Mouse (Mus musculus) kidney, adult 2 months (tissue): ENCODE data around the gene Dohh. TPM values are rescaled to one million over a fixed set of nuclear protein-coding genes. Genes with fewer than 3 reads are reported as not detected.

ENCODE experiments used
- DNase-seq: peaks from one replicate; pipeline ENCODE4 v3.0.0; 2021
- H3K27ac ChIP-seq: fragments of 200-500 bp; 2 replicates; pipeline ENCODE4 v1.5.1; 2012; ENCODE audit warnings: low read depth, low read length, control low read depth, inconsistent platforms; ENCODE audit not compliant: insufficient read depth
- H3K27me3 ChIP-seq: fragments of 200-500 bp; replicated peaks from 2 replicates; pipeline ENCODE4 v1.6.1; 2012; ENCODE audit warnings: mild to moderate bottlenecking, moderate library complexity, low read length, inconsistent platforms; ENCODE audit not compliant: control insufficient read depth, insufficient read depth
- H3K36me3 ChIP-seq: fragments of 200-500 bp; 2 replicates; pipeline ENCODE4 v1.6.1; 2012; ENCODE audit warnings: mild to moderate bottlenecking, moderate library complexity, low read length, inconsistent platforms; ENCODE audit not compliant: control insufficient read depth, insufficient read depth
- H3K4me1 ChIP-seq: fragments of 200-500 bp; 2 replicates; pipeline ENCODE4 v1.6.1; 2011; ENCODE audit warnings: low read length; ENCODE audit not compliant: control insufficient read depth, insufficient read depth
- H3K4me3 ChIP-seq: fragments of 200-500 bp; 2 replicates; pipeline ENCODE4 v1.5.1; 2011; ENCODE audit warnings: mild to moderate bottlenecking, low read depth, low read length, control low read depth; ENCODE audit not compliant: insufficient read depth
- CTCF ChIP-seq: fragments of 200-500 bp; conservative IDR thresholded peaks from 2 replicates; pipeline ENCODE4 v1.5.1; 2011; ENCODE audit warnings: low read depth, mild to moderate bottlenecking, control low read depth, low read length, moderate library complexity, mixed read lengths; ENCODE audit not compliant: insufficient read depth, insufficient read length
- POLR2A ChIP-seq: fragments of 200-500 bp; IDR thresholded peaks from one replicate; pipeline ENCODE4 v1.6.1; 2011; ENCODE audit warnings: low read depth, low read length, control low read depth
- WGBS: fragments of 180-500 bp; shearing (Covaris S2); methylation state at CpG from one replicate; pipeline ENCODE4 v1.1.7; 2018; 5-methylcytosine and 5-hydroxymethylcytosine counted together
- polyA plus RNA-seq: library from polyadenylated mRNA; depleted of rRNA; stranded (reverse); fragments of >200 nt; gene quantifications from 2 replicates; pipeline ENCODE4 v1.2.3, GENCODE M21; 2012

The Dohh gene
- polyA plus RNA-seq, 1 experiment, result 60.6 TPM

GRCm38 (mm10) chr10:81415146-81415545, 30.9 kb downstream of the Dohh start:
- no peak for TF ChIP-seq POLR2A
- no peak for TF ChIP-seq CTCF
- DNase-seq, result no peak
- Histone ChIP-seq H3K27me3 (no peaks in the 10 kb centered on the region), H3K36me3 (no peaks in the 10 kb centered on the region), H3K4me3 (no peak overlapping the region), H3K4me1 (peaks cover 82% of the 10 kb centered on the region), H3K27ac (peak overlapping the region; percentile 90)
- WGBS, result 59% methylated on average over 5 of the region's 5 CpGs

DNA sequence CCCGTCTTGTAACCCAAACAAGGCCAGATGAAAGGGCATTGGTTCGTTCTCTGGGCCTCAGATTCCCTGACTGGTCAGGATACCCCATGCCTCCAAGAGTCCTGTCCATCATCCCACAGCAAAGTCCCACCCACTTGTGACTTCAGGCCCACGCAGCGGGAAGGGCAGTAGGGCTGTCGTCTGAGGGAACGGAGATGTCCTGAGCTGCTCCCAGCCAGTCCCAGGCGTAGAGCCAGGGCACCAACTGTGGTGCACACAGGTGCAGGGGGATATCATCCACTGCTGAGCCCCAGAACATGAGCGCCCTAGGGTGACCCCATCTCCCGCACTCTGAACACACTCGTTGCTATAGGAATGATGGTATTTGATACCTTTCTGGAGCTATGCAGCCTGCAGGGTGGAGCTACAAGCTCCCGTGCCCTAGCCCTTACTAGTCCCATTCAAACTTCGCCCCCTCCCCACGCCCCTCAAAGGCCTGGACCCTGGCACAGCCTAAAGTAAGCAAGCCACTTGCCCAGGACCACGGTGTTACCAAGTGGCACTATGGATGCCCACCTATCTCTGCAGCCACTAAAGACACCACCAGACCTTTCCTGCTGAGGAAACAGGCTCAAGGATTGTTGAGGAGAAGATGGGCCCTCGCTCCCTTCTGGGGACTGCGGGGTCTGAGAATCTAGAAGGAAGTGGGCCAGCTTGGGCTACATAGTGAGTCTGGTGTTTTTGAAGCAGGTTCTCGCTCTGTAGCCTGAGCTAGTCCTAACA, 31.5 kb downstream of the Dohh start:
- Histone ChIP-seq H3K27me3 (no peaks in the 10 kb centered on the region), H3K27ac (peak overlapping the region; percentile 90)
- 54% methylated on average over 17 of the region's 17 CpGs for WGBS

DNA sequence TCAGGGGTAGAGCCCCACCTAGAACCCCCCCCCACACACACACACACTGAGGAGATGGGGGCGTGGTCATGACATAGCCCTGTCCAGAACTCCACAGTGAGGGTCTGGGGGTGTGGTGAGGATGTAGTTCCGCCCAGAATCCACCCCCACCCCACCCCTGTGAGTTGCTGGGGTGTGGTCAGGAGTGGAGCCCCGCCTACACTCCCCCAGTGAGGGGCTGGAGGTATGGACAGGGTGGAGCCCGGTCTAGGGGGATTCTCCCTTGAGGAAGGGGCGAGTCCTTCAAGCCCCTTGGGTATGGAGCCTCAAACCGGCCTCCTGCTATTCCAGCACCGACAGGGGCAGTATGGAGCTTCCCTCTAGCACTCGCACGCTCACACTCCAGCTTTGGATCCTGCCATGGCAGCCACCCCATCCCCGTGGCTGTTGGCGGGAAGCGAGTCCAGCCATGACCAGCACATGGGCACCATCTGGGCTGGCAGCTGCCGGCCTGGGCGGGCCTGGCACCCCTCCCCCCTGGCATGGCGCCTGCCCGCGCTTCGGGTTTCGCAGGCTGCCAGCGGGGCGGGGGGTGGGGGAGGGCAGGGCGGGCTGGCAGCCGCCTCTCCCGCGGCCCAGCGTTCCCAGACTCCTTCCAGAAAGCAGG, 32.5 kb downstream of the Dohh start:
- Histone ChIP-seq H3K27me3 (no peaks in the 10 kb centered on the region), H3K4me3 (no peak overlapping the region), H3K27ac (peak overlapping the region; percentile 90), H3K4me1 (peaks cover 69% of the 10 kb centered on the region), H3K36me3 (no peaks in the 10 kb centered on the region)
- DNase-seq, result peak; percentile 93
- TF ChIP-seq CTCF (peak; percentile 51), POLR2A (no peak)
- WGBS, result 4% methylated on average over 26 of the region's 26 CpGs

More for the DNA sequence above, 31.5 kb downstream of the Dohh start:
- peak; percentile 55 for DNase-seq
- Histone ChIP-seq H3K36me3 (no peaks in the 10 kb centered on the region), H3K4me1 (peaks cover 76% of the 10 kb centered on the region), H3K4me3 (no peak overlapping the region)
- no peak for TF ChIP-seq CTCF
- no peak for TF ChIP-seq POLR2A

DNA sequence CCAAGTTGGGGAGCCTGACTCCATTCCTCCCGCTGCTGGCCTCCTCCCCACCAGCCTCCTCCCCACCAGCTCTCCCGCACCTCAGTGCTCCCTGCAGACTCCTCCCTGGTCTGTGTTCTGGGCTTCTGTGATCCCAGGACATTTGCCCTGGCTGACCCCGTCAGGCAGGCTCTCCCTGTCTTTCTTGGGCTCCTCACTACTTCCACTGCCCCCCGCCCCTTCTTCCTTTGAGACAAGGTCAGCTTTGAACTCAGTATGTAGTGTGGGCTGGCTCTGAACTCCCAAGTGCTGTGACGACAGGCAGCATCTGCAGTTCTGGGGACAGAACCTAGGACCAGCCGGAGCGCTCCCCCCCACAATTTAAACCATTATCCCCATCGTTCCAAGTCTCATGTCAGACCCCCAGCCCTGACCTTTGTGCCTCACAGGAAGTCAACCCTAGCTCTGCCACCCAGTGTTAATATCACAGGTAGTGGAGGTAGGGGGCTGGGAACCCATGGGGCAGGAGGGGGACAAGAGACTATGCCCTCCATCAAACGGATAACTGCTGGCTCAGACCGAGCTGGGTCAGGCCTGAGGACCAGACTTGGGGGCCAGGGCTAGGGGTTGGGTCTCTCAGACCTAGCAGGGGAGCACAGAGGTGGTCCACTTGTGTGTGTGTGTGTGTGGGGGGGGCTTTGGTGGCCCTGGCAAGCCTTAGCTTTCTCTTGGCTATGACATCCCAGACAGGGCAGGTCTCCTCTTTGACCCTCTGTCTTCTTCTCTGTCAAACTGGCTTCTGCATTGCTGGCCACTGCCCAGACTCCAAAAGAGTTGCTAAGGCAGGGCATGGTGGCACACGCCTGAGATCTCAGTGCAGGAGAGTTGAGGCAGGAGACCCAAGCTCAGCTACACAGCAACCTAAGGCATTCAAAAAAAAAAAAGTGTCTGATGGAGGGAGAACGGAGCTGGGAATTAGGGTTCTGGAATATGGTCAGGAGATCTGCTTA, 33.3 kb downstream of the Dohh start:
- 38% methylated on average over 12 of the region's 12 CpGs for WGBS
- Histone ChIP-seq H3K27me3 (no peaks in the 10 kb centered on the region), H3K4me1 (peaks cover 66% of the 10 kb centered on the region), H3K4me3 (no peak overlapping the region), H3K27ac (peak overlapping the region; percentile 87), H3K36me3 (no peaks in the 10 kb centered on the region)
- no peak for DNase-seq
- TF ChIP-seq POLR2A, result no peak
- no peak for TF ChIP-seq CTCF

GRCm38 (mm10) chr10:81418216-81419070, 34.2 kb downstream of the Dohh start:
- H3K27ac ChIP-seq, result peak overlapping the region; percentile 87
- no peaks in the 10 kb centered on the region for H3K27me3 ChIP-seq
- H3K36me3 ChIP-seq, result no peaks in the 10 kb centered on the region
- H3K4me1 ChIP-seq, result peaks cover 58% of the 10 kb centered on the region
- H3K4me3 ChIP-seq, result no peak overlapping the region
- 43% methylated on average over 11 of the region's 11 CpGs for WGBS
- TF ChIP-seq CTCF (no peak), POLR2A (no peak)
- no peak for DNase-seq
